Mouse (Mus musculus) liver, adult 2 months (tissue): ENCODE results near the gene Cryz. TPM values are rescaled to one million over a fixed set of nuclear protein-coding genes. Genes with fewer than 3 reads are reported as not detected.

Source experiments
- DNase-seq: peaks from one replicate; pipeline ENCODE4 v3.0.0-alpha.2; 2011; ENCODE audit warnings: low read depth, low spot score; ENCODE audit errors: extremely low read depth
- H3K27ac ChIP-seq: fragments of 200-500 bp; replicated peaks from 2 replicates; pipeline ENCODE4 v1.5.1; 2012; ENCODE audit warnings: low read depth, mild to moderate bottlenecking, control low read depth, inconsistent platforms, low read length; ENCODE audit not compliant: insufficient read depth
- H3K27me3 ChIP-seq: fragments of 200-500 bp; 2 replicates; pipeline ENCODE4 v1.6.1; 2012; ENCODE audit warnings: mild to moderate bottlenecking, moderate library complexity, low read length, inconsistent platforms; ENCODE audit not compliant: control insufficient read depth, insufficient read depth
- H3K36me3 ChIP-seq: fragments of 200-500 bp; 2 replicates; pipeline ENCODE4 v1.6.1; 2012; ENCODE audit warnings: low read length, inconsistent platforms; ENCODE audit not compliant: control insufficient read depth, insufficient read depth
- H3K4me1 ChIP-seq: fragments of 200-500 bp; 2 replicates; pipeline ENCODE4 v1.6.1; 2011; ENCODE audit warnings: low read length; ENCODE audit not compliant: control insufficient read depth, insufficient read depth
- H3K4me3 ChIP-seq: fragments of 200-500 bp; 2 replicates; pipeline ENCODE4 v1.5.1; 2011; ENCODE audit warnings: low read depth, mild to moderate bottlenecking, control low read depth, low read length, moderate library complexity; ENCODE audit not compliant: insufficient read depth
- H3K79me2 ChIP-seq: fragments of 200-500 bp; 2 replicates; pipeline ENCODE4 v1.6.1; 2012; ENCODE audit warnings: inconsistent platforms, mild to moderate bottlenecking, low read length, moderate library complexity; ENCODE audit not compliant: control insufficient read depth, insufficient read depth
- H3K9ac ChIP-seq: fragments of 200-500 bp; 2 replicates; pipeline ENCODE4 v1.6.1; 2012; ENCODE audit warnings: low read depth, mild to moderate bottlenecking, control low read depth, inconsistent platforms, low read length
- CTCF ChIP-seq: fragments of 200-500 bp; IDR thresholded peaks from 2 replicates; pipeline ENCODE4 v1.5.1; 2011; ENCODE audit warnings: low read depth, low read length, control low read depth
- POLR2A ChIP-seq: fragments of 200-500 bp; IDR thresholded peaks from 2 replicates; pipeline ENCODE4 v1.6.1; 2011; ENCODE audit warnings: low read length, control low read depth; ENCODE audit not compliant: insufficient read depth; ENCODE audit errors: extremely low read depth
- WGBS: fragments of 180-500 bp; shearing (Covaris S2); methylation state at CpG from one replicate; pipeline ENCODE4 v1.1.7; 2018; 5-methylcytosine and 5-hydroxymethylcytosine counted together
- polyA plus RNA-seq: library from polyadenylated mRNA; depleted of rRNA; stranded (reverse); fragments of >200 nt; gene quantifications from 2 replicates; pipeline ENCODE4 v1.2.3, GENCODE M21; 2012
- total RNA-seq: library from RNA; depleted of rRNA; stranded (reverse); fragments of >200 nt; gene quantifications from 2 replicates; pipeline ENCODE4 v1.2.3, GENCODE M21; 2014

Gene Cryz
- total and polyA plus RNA-seq, 2 experiments, result 46.3 to 82.2 TPM

- Histone ChIP-seq H3K79me2 (peaks cover 2% of the 10 kb centered on the region; the same call in 1 of the 2 replicates), H3K4me1 (peaks cover 8% of the 10 kb centered on the region), H3K36me3 (peaks cover under 1% of the 10 kb centered on the region; the same call in 1 of the 2 replicates), H3K4me3 (peak within 1 kb of the TSS; percentile 92), H3K27me3 (no peaks in the 10 kb centered on the region), H3K9ac (peak within 1 kb of the TSS; percentile 88), H3K27ac (peak within 1 kb of the TSS; percentile 89)
- under 1% methylated on average over 38 of the region's 38 CpGs for WGBS
- peak; percentile 87 for DNase-seq
- TF ChIP-seq CTCF (peak; percentile 65), POLR2A (0 out of 2 replicates have a peak, but pooled peaks have one; percentile 2)
Measured at GRCm38 (mm10) chr3:154596934-154597554, 533 bp downstream of the Cryz start, which contains the start of gene Tyw3. Gene Tyw3, minus strand, starts transcription at chr3:154597104.

- peak; percentile 87 for DNase-seq
- Histone ChIP-seq H3K4me1 (peaks cover 8% of the 10 kb centered on the region), H3K36me3 (no peaks in the 10 kb centered on the region), H3K4me3 (peak overlapping the region; percentile 92), H3K27ac (peak overlapping the region; percentile 89), H3K79me2 (peaks cover 2% of the 10 kb centered on the region; the same call in 1 of the 2 replicates), H3K27me3 (no peaks in the 10 kb centered on the region), H3K9ac (peak overlapping the region; percentile 84)
- WGBS, result 11% methylated on average over 7 of the region's 7 CpGs
- no peak for TF ChIP-seq POLR2A
- no peak for TF ChIP-seq CTCF
Measured at GRCm38 (mm10) chr3:154597561-154597960, 1.1 kb downstream of the Cryz start.

GRCm38 (mm10) chr3:154602141-154602540, 5.6 kb downstream of the Cryz start:
- no peak overlapping the region for H3K27ac ChIP-seq
- H3K36me3 ChIP-seq, result peaks cover 14% of the 10 kb centered on the region; the same call in 1 of the 2 replicates
- H3K79me2 ChIP-seq, result peaks cover 2% of the 10 kb centered on the region
- H3K27me3 ChIP-seq, result no peaks in the 10 kb centered on the region
- H3K4me1 ChIP-seq, result peaks cover 5% of the 10 kb centered on the region
- H3K4me3 ChIP-seq, result no peak overlapping the region
- TF ChIP-seq CTCF, result no peak
- TF ChIP-seq POLR2A, result no peak
- no peak for DNase-seq
- no peak overlapping the region for H3K9ac ChIP-seq

GRCm38 (mm10) chr3:154604871-154605270, 8.4 kb downstream of the Cryz start:
- H3K27ac ChIP-seq, result no peak overlapping the region
- WGBS, result 85% methylated on average over 5 of the region's 5 CpGs
- no peak for TF ChIP-seq CTCF
- no peak for TF ChIP-seq POLR2A
- H3K4me1 ChIP-seq, result no peaks in the 10 kb centered on the region
- H3K36me3 ChIP-seq, result peaks cover 21% of the 10 kb centered on the region
- DNase-seq, result no peak
- no peaks in the 10 kb centered on the region; the same call in none of the 2 replicates for H3K79me2 ChIP-seq
- H3K9ac ChIP-seq, result no peak overlapping the region
- no peak overlapping the region for H3K4me3 ChIP-seq
- no peaks in the 10 kb centered on the region for H3K27me3 ChIP-seq

GRCm38 (mm10) chr3:154607896-154608295, 11.4 kb downstream of the Cryz start:
- TF ChIP-seq CTCF (no peak), POLR2A (no peak)
- H3K27me3 ChIP-seq, result no peaks in the 10 kb centered on the region
- no peaks in the 10 kb centered on the region; the same call in 1 of the 2 replicates for H3K79me2 ChIP-seq
- H3K36me3 ChIP-seq, result peaks cover 24% of the 10 kb centered on the region
- H3K27ac ChIP-seq, result no peak overlapping the region
- no peak for DNase-seq
- H3K4me3 ChIP-seq, result no peak overlapping the region
- no peak overlapping the region for H3K9ac ChIP-seq
- H3K4me1 ChIP-seq, result no peaks in the 10 kb centered on the region
- WGBS, result 73% methylated on average over 1 of the region's 1 CpGs

GRCm38 (mm10) chr3:154611888-154612287, 15.4 kb downstream of the Cryz start:
- Histone ChIP-seq H3K4me3 (no peak overlapping the region), H3K36me3 (peaks cover 22% of the 10 kb centered on the region), H3K79me2 (no peaks in the 10 kb centered on the region), H3K9ac (no peak overlapping the region), H3K27ac (no peak overlapping the region), H3K4me1 (no peaks in the 10 kb centered on the region), H3K27me3 (no peaks in the 10 kb centered on the region)
- DNase-seq, result peak; percentile 62
- TF ChIP-seq POLR2A (no peak), CTCF (peak; percentile 18; the same call in 1 of the 2 replicates)
- 50% methylated on average over 3 of the region's 3 CpGs for WGBS
